Mouse (Mus musculus): ENCODE measurements at regions not wholly inside any gene's neighbourhood (a gene's known extent, or its start where the extent isn't known, plus 50 kb on each side); places are given as distances from the start of the nearest gene placed in this dataset.

DNA sequence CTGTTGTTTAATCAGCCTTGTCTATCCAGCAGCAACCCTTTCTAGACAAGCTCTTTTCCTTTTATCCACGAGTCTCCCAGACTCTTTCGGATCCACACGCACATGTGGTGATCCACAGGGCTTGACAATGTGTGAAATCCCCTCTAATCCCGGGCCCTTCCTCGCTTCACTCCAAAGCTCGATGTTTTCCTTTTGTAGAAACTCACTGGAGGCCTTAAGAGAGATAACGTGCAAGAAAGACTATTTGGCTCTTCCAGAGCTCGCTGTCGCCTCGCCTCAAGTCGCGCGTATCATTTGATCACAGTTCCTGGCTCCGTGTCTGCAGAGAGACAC, 234.9 kb downstream of the Gm5426 start:
- TF ChIP-seq NRF1 (IDR thresholded peaks at IDR 0.05; ENCODE audit: insufficient read depth, low read depth, low read length, poor library complexity, severe bottlenecking) (no peak), CTCF (IDR thresholded peaks at IDR 0.05 in 2 of 3, conservative IDR thresholded peaks at IDR 0.05 in 1 of 3; ENCODE audit: control insufficient read depth in 1 of 3, insufficient read depth in 1 of 3, low read depth in 2 of 3, low read length in 3 of 3, poor library complexity in 1 of 3, severe bottlenecking in 1 of 3) (no peak), CHD1 (IDR thresholded peaks at IDR 0.05; ENCODE audit: low read depth, low read length) (no peak), MYC (IDR thresholded peaks at IDR 0.05; ENCODE audit: low read depth, low read length) (no peak), TBP (IDR thresholded peaks at IDR 0.05; ENCODE audit: low read depth, low read length) (no peak), CHD2 (IDR thresholded peaks at IDR 0.05; ENCODE audit: low read length) (no peak), POLR2AphosphoS2 (IDR thresholded peaks at IDR 0.05; ENCODE audit: low read length) (no peak), SMC3 (IDR thresholded peaks at IDR 0.05; ENCODE audit: low read depth, low read length) (no peak), ZKSCAN1 (IDR thresholded peaks at IDR 0.05; ENCODE audit: low read depth, low read length) (no peak), GATA1 (IDR thresholded peaks at IDR 0.05; ENCODE audit: low read depth, low read length) (no peak)
- no peaks in the 10 kb centered on the region for H3K79me2 ChIP-seq (ENCODE audit: control insufficient read depth, insufficient read depth, low read length, poor library complexity)
- no peak overlapping the region for H3K27ac ChIP-seq (ENCODE audit: control insufficient read depth, low read depth, low read length)
- DNase-seq (ENCODE audit: low read depth, low spot score), result no peak
- H3K4me1 ChIP-seq (ENCODE audit: control insufficient read depth in 1 of 2, insufficient read depth in 2 of 2, low read length in 2 of 2), result no peaks in the 10 kb centered on the region
- H3K9me3 ChIP-seq (replicated peaks; ENCODE audit: insufficient read depth, low read length), result no peaks in the 10 kb centered on the region
- H3K9ac ChIP-seq (ENCODE audit: control insufficient read depth, low read depth, low read length, poor library complexity, severe bottlenecking), result no peak overlapping the region
- H3K36me3 ChIP-seq (ENCODE audit: control insufficient read depth in 1 of 2, insufficient read depth in 2 of 2, low read length in 2 of 2), result no peaks in the 10 kb centered on the region
- no peak overlapping the region for H3K4me3 ChIP-seq (ENCODE audit: control insufficient read depth in 1 of 2, insufficient read depth in 1 of 2, low read depth in 2 of 2, low read length in 2 of 2)
- no peaks in the 10 kb centered on the region for H3K27me3 ChIP-seq (ENCODE audit: control insufficient read depth in 1 of 2, insufficient read depth in 2 of 2, low read length in 2 of 2)

DNA sequence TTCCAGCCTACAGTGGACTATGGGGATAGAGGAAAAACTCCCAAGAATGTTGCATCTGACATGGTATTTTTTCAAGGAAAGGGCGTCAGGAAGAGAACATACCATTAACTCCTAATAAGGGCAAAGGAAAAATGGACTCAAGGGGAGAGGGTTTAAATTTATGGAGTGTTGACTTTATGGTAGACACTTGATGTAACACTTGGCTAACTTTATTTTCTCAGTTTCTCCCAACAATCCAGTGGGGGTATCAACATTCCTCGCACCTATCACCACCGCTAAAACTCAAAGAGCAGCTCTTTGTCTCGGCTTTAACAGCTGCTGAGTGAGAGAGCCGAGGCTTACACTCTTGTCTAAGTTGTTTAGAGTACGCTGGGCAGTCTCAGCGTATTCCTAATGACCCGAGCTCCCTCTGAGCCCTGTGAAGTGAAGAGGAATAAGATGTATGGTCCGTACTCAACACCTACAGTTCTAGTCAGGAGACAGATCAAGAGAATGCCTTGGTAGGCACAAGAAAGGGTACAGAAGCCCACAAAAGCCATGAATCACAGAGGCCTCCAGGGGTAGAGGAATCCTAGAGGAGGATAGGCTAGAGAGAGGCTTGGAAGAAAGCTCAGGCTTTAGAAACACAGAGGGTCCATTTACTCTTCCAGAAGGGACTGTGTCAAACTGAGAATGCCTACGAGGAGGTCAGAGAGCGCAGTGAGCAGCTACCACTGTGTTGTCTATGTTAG, 236.4 kb downstream of the Gm5426 start:
- no peak overlapping the region for H3K27ac ChIP-seq (ENCODE audit: control insufficient read depth, low read depth, low read length)
- no peak overlapping the region for H3K4me3 ChIP-seq (ENCODE audit: control insufficient read depth in 1 of 2, insufficient read depth in 1 of 2, low read depth in 2 of 2, low read length in 2 of 2)
- DNase-seq (ENCODE audit: low read depth, low spot score), result no peak
- H3K9me3 ChIP-seq (replicated peaks; ENCODE audit: insufficient read depth, low read length), result no peaks in the 10 kb centered on the region
- H3K27me3 ChIP-seq (ENCODE audit: control insufficient read depth in 1 of 2, insufficient read depth in 2 of 2, low read length in 2 of 2), result no peaks in the 10 kb centered on the region
- H3K4me1 ChIP-seq (ENCODE audit: control insufficient read depth in 1 of 2, insufficient read depth in 2 of 2, low read length in 2 of 2), result no peaks in the 10 kb centered on the region
- H3K79me2 ChIP-seq (ENCODE audit: control insufficient read depth, insufficient read depth, low read length, poor library complexity), result no peaks in the 10 kb centered on the region
- no peaks in the 10 kb centered on the region for H3K36me3 ChIP-seq (ENCODE audit: control insufficient read depth in 1 of 2, insufficient read depth in 2 of 2, low read length in 2 of 2)
- H3K9ac ChIP-seq (ENCODE audit: control insufficient read depth, low read depth, low read length, poor library complexity, severe bottlenecking), result no peak overlapping the region
- TF ChIP-seq MYC (IDR thresholded peaks at IDR 0.05; ENCODE audit: low read depth, low read length) (no peak), MYB (IDR thresholded peaks at IDR 0.05; ENCODE audit: low read depth, low read length) (no peak), TCF12 (IDR thresholded peaks at IDR 0.05; ENCODE audit: low read depth, low read length) (no peak), JUND (IDR thresholded peaks at IDR 0.05; ENCODE audit: low read depth, low read length) (no peak), USF1 (IDR thresholded peaks at IDR 0.05; ENCODE audit: low read depth, low read length) (no peak), CHD2 (IDR thresholded peaks at IDR 0.05; ENCODE audit: low read length) (no peak), POLR2AphosphoS2 (IDR thresholded peaks at IDR 0.05; ENCODE audit: low read length) (no peak), UBTF (IDR thresholded peaks at IDR 0.05; ENCODE audit: borderline replicate concordance, insufficient read depth, low read depth, low read length) (no peak), SIN3A (IDR thresholded peaks at IDR 0.05; ENCODE audit: low read length) (no peak), ELF1 (IDR thresholded peaks at IDR 0.05; ENCODE audit: low read depth, low read length) (no peak), MXI1 (IDR thresholded peaks at IDR 0.05; ENCODE audit: low read depth, low read length) (no peak)
